8 mouse cellular contexts compared by ENCODE assay signal in the genomic region with DNA sequence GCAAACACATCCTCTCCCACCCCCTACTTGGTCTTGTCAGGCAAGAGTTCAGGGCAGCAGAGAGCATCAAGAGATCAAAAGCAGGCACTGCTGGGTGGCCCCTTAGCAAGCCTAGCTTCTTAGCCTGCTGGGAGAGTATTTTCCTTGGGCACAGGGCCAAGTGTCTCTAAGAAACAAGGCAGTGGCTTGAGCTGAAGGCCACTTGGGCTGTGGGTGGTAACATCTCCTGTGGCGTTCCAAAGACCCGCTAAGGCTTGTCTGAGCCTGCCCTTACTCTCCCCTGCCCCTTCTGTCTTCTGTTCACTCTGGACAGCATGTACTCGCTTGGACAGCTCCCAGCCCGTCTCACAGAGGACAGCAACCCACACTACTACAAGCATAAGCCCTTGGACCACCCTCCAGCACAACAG. TPM values are rescaled to one million over a fixed set of nuclear protein-coding genes. Genes with fewer than 3 reads are reported as not detected.
DNase-seq lines count a peak whose midpoint lies in the region; ATAC-seq and TF ChIP-seq lines count a peak whose summit lies in the region.
"Had no signal": no experiment of that assay in that cellular context is flagged by ENCODE, and none has a peak within 500 bp of the region (broad histone marks: within the 10 kb centered on the region; RNA-seq: fewer than 3 reads in every experiment).

No protein-coding gene starts in this region.

- peak; percentile 79; the same call in 1 of the 2 replicates for ATAC-seq in hindbrain, embryonic 15.5 days (ENCODE audit: low FRiP score, low read depth)
- ATAC-seq in inflammation-experienced regulatory T-cells, adult 6 months = no peak
- no peak for ATAC-seq in liver, postnatal 0 days

- H3K4me2 ChIP-seq in hindbrain, embryonic 15.5 days = no peak overlapping the region
- no peak overlapping the region for H3K4me2 ChIP-seq in liver, postnatal 0 days (ENCODE audit: low read depth, low read length)

- H3K36me3 ChIP-seq in hindbrain, embryonic 15.5 days = no peaks in the 10 kb centered on the region
- H3K36me3 ChIP-seq in midbrain, embryonic 10.5 days = peaks cover 7% of the 10 kb centered on the region
- peaks cover 7% of the 10 kb centered on the region; the same call in 1 of the 2 replicates for H3K36me3 ChIP-seq in liver, postnatal 0 days (replicated peaks; ENCODE audit: insufficient read depth, low read length)

- H3K9ac ChIP-seq in hindbrain, embryonic 15.5 days = no peak overlapping the region
- no peak overlapping the region for H3K9ac ChIP-seq in liver, postnatal 0 days (replicated peaks)

- no peaks in the 10 kb centered on the region for H3K9me3 ChIP-seq in hindbrain, embryonic 15.5 days
- no peaks in the 10 kb centered on the region for H3K9me3 ChIP-seq in midbrain, embryonic 10.5 days (replicated peaks)
- no peaks in the 10 kb centered on the region for H3K9me3 ChIP-seq in liver, postnatal 0 days (ENCODE audit: low read length)

- TF ChIP-seq EP300 in liver, postnatal 0 days (IDR thresholded peaks at IDR 0.05; ENCODE audit: low read depth) = no peak

- TF ChIP-seq CTCF in liver, postnatal 0 days (IDR thresholded peaks at IDR 0.05; ENCODE audit: low read depth) = no peak

- DNase-seq in ovary, adult 18-20 months (ENCODE audit: low spot score) = peak; percentile 87
- DNase-seq in ovary, postnatal 14 days (ENCODE audit: low spot score) = no peak
- peak; percentile 65 for DNase-seq in embryo, embryonic 10.5 days (ENCODE audit: low spot score)
- DNase-seq in midbrain, embryonic 10.5 days (ENCODE audit: low spot score) = peak; percentile 52
- no peak for DNase-seq in liver, postnatal 0 days

- H3K27ac ChIP-seq in hindbrain, embryonic 15.5 days (replicated peaks) = 0 out of 2 replicates have a peak overlapping the region, but pooled peaks have one; percentile 1
- peak overlapping the region; percentile 7 for H3K27ac ChIP-seq in midbrain, embryonic 10.5 days (replicated peaks)
- no peak overlapping the region; the same call in 1 of the 2 replicates for H3K27ac ChIP-seq in liver, postnatal 0 days (ENCODE audit: low read depth)
- H3K27ac ChIP-seq: left cerebral cortex, adult 2 months had no signal

- H3K4me1 ChIP-seq in hindbrain, embryonic 15.5 days (replicated peaks) = peaks cover 20% of the 10 kb centered on the region
- H3K4me1 ChIP-seq in midbrain, embryonic 10.5 days = peaks cover 41% of the 10 kb centered on the region
- no peaks in the 10 kb centered on the region for H3K4me1 ChIP-seq in liver, postnatal 0 days (ENCODE audit: insufficient read depth)

- 12% methylated on average over 4 of the region's 4 CpGs for WGBS in hindbrain, embryonic 15.5 days
- WGBS in midbrain, embryonic 10.5 days = 15% methylated on average over 4 of the region's 4 CpGs
- 53% methylated on average over 4 of the region's 4 CpGs for WGBS in liver, postnatal 0 days (ENCODE audit: insufficient replicate concordance)

- no peak overlapping the region for H3K4me3 ChIP-seq in hindbrain, embryonic 15.5 days
- H3K4me3 ChIP-seq in midbrain, embryonic 10.5 days = no peak overlapping the region
- no peak overlapping the region for H3K4me3 ChIP-seq in liver, postnatal 0 days (ENCODE audit: low read depth, low read length)
- H3K4me3 ChIP-seq: left cerebral cortex, adult 2 months had no signal

- H3K27me3 ChIP-seq in hindbrain, embryonic 15.5 days = no peaks in the 10 kb centered on the region
- H3K27me3 ChIP-seq in midbrain, embryonic 10.5 days (ENCODE audit: low read depth, poor library complexity, severe bottlenecking) = no peaks in the 10 kb centered on the region
- H3K27me3 ChIP-seq in liver, postnatal 0 days (ENCODE audit: insufficient read depth, low read length) = no peaks in the 10 kb centered on the region

RNA-seq across cellular contexts. Expression of a gene that starts 28.1 kb away (rescaled TPM):
- 7.4 and 7.9 TPM in 2 replicates for polyA plus RNA-seq in hindbrain, embryonic 15.5 days (2015; fragmentation: Nextera tagmentation; extraction: Ambion mirVana)
- 5.5 and 9.5 TPM in 2 replicates for polyA plus RNA-seq in midbrain, embryonic 10.5 days (2016; fragmentation: Nextera tagmentation; extraction: Ambion mirVana)
- 10 to 100 TPM; 29.5 to 48.1 (median 47.8) TPM for polyA plus RNA-seq in inflammation-experienced regulatory T-cells, adult 6 months (2017; shearing (Covaris generic))
- polyA plus RNA-seq in liver, postnatal 0 days (2015; fragmentation: Nextera tagmentation; extraction: Ambion mirVana) = 2.3 TPM in 2 replicates

Comparison
In these comparisons a context has a peak if more than half of its experiments do, and no peak if none do; other contexts are left out.
1. DNase-seq: peak in ovary, adult 18-20 months (single experiment), embryo, embryonic 10.5 days (single experiment) and midbrain, embryonic 10.5 days (single experiment); none in ovary, postnatal 14 days (single experiment) and liver, postnatal 0 days (single experiment).